Mouse (Mus musculus) left cerebral cortex, adult 8-10 months (tissue): ENCODE measurements at regions not wholly inside any gene's neighbourhood (a gene's known extent, or its start where the extent isn't known, plus 50 kb on each side); places are given as distances from the start of the nearest gene placed in this dataset.
A peak's percentile ranks its signal among the peaks of the same experiment; 100 is the strongest.

Experiments
- DNase-seq, 2 experiments: peaks; one replicate each; pipeline ENCODE4 v3.0.0; 2022; ENCODE audit warnings: low spot score in 2 of 2

GRCm38 (mm10) chr7:135966231-135966630 lies 250.1 kb upstream of the Mki67 start:
- no peak for DNase-seq

GRCm38 (mm10) chr7:135968638-135969037 lies 252.5 kb upstream of the Mki67 start:
- no peak for DNase-seq

GRCm38 (mm10) chr7:135986021-135986420 lies 269.9 kb upstream of the Mki67 start:
- no peak for DNase-seq

GRCm38 (mm10) chr7:135990321-135990720 lies 274.2 kb upstream of the Mki67 start:
- DNase-seq, result no peak

- no peak for DNase-seq
These were observed 280.7 kb upstream of the Mki67 start for GRCm38 (mm10) chr7:135996896-135997295.

GRCm38 (mm10) chr7:135997640-135998039 lies 281.5 kb upstream of the Mki67 start:
- no peak for DNase-seq

GRCm38 (mm10) chr7:136002382-136002781 lies 286.2 kb upstream of the Mki67 start:
- no peak for DNase-seq

- no peak for DNase-seq
These were observed 287.1 kb upstream of the Mki67 start for GRCm38 (mm10) chr7:136003291-136003690.

GRCm38 (mm10) chr7:136007796-136008455 lies 291.8 kb upstream of the Mki67 start:
- no peak for DNase-seq

- DNase-seq, result no peak
These were observed 292.3 kb upstream of the Mki67 start for GRCm38 (mm10) chr7:136008486-136008885.

GRCm38 (mm10) chr7:136010013-136010412 lies 293.9 kb upstream of the Mki67 start:
- DNase-seq, result peak; percentile 55 to 78

GRCm38 (mm10) chr7:136014706-136015105 lies 298.5 kb upstream of the Mki67 start:
- no peak for DNase-seq

GRCm38 (mm10) chr7:136016918-136017317 lies 300.8 kb upstream of the Mki67 start:
- DNase-seq, result no peak

- DNase-seq, result no peak
These were observed 304.4 kb upstream of the Mki67 start for GRCm38 (mm10) chr7:136020577-136020976.

- no peak for DNase-seq
These were observed 304.9 kb upstream of the Mki67 start for GRCm38 (mm10) chr7:136021071-136021470.

- no peak for DNase-seq
These were observed 306.8 kb upstream of the Mki67 start for GRCm38 (mm10) chr7:136022781-136023448.

- DNase-seq, result no peak
These were observed 310.3 kb upstream of the Mki67 start for GRCm38 (mm10) chr7:136026451-136026850.

- DNase-seq, result no peak
These were observed 315.9 kb upstream of the Mki67 start for GRCm38 (mm10) chr7:136032026-136032425.

GRCm38 (mm10) chr7:136033536-136033935 lies 317.4 kb upstream of the Mki67 start:
- no peak for DNase-seq

GRCm38 (mm10) chr7:136035735-136036134 lies 319.6 kb upstream of the Mki67 start:
- no peak for DNase-seq

GRCm38 (mm10) chr7:136038072-136038471 lies 321.9 kb upstream of the Mki67 start:
- DNase-seq, result peak in 1 of 2 experiments; percentile 42

GRCm38 (mm10) chr7:136038906-136039305 lies 322.7 kb upstream of the Mki67 start:
- peak in 1 of 2 experiments; percentile 21 for DNase-seq

- no peak for DNase-seq
These were observed 325.8 kb upstream of the Mki67 start for GRCm38 (mm10) chr7:136041921-136042320.
